Mouse (Mus musculus): ENCODE measurements around the gene Pkig. TPM values are rescaled to one million over a fixed set of nuclear protein-coding genes. Genes with fewer than 3 reads are reported as not detected.
"Not testable (repeated sequence)": the region's sequence is repeated elsewhere in the genome, so short reads cannot be mapped to it uniquely, and the experiment has no call there.

Pkig gene
- polyA plus RNA-seq, 1 experiment from 2014 or later, result 249 TPM

GRCm38 (mm10) chr2:163676745-163677144 is 18.6 kb downstream of the Pkig start:
- Histone ChIP-seq H3K4me3 (ENCODE audit: low read depth, low read length) (no peak overlapping the region), H3K4me1 (ENCODE audit: control insufficient read depth, insufficient read depth, low read length) (peaks cover 19% of the 10 kb centered on the region), H3K9me3 (replicated peaks; ENCODE audit: control insufficient read depth, low read length) (no peaks in the 10 kb centered on the region), H3K9ac (ENCODE audit: low read depth, low read length) (no peak overlapping the region), H3K27me3 (ENCODE audit: control insufficient read depth, insufficient read depth, low read length) (no peaks in the 10 kb centered on the region), H3K4me2 (no peak overlapping the region), H3K27ac (ENCODE audit: low read depth, low read length) (peak overlapping the region; percentile 46), H3K36me3 (ENCODE audit: control insufficient read depth, insufficient read depth, low read length) (no peaks in the 10 kb centered on the region)
- 90% methylated on average over 3 of the region's 3 CpGs for WGBS (ENCODE audit: insufficient replicate concordance)
- no peak for ATAC-seq (replicated peaks; ENCODE audit: insufficient number of reproducible peaks, low FRiP score, low TSS enrichment)

DNA sequence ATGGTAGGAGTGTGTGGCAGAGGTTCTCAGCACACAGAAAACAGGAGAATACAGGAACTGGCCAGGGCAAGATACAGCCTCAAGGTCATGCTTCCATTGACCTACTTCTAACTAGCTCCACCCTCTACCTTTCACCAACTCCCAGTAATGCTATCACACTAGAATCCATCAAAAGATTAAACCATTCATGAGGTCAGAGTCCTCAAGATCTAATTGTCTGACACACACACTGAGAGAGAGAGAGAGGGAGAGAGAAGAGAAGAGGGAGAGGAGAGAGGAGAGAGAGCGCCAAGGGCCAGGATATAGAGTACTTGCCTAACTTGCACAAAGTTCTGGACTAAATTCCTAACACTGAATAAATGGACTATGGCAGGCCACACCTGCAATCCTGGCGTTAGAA is 24.2 kb downstream of the Pkig start:
- 85% methylated on average over 2 of the region's 2 CpGs for WGBS (ENCODE audit: insufficient replicate concordance)
- Histone ChIP-seq H3K9ac (ENCODE audit: low read depth, low read length) (no peak overlapping the region), H3K4me1 (ENCODE audit: control insufficient read depth, insufficient read depth, low read length) (peaks cover 27% of the 10 kb centered on the region), H3K27ac (ENCODE audit: low read depth, low read length) (no peak overlapping the region), H3K4me2 (no peak overlapping the region), H3K9me3 (replicated peaks; ENCODE audit: control insufficient read depth, low read length) (no peaks in the 10 kb centered on the region), H3K36me3 (ENCODE audit: control insufficient read depth, insufficient read depth, low read length) (no peaks in the 10 kb centered on the region), H3K4me3 (ENCODE audit: low read depth, low read length) (no peak overlapping the region), H3K27me3 (ENCODE audit: control insufficient read depth, insufficient read depth, low read length) (no peaks in the 10 kb centered on the region)
- no peak for ATAC-seq (replicated peaks; ENCODE audit: insufficient number of reproducible peaks, low FRiP score, low TSS enrichment)

- H3K4me3 ChIP-seq (ENCODE audit: low read depth, low read length), result no peak overlapping the region
- H3K9ac ChIP-seq (ENCODE audit: low read depth, low read length), result no peak overlapping the region
- no peaks in the 10 kb centered on the region for H3K9me3 ChIP-seq (replicated peaks; ENCODE audit: control insufficient read depth, low read length)
- no peak overlapping the region for H3K4me2 ChIP-seq
- no peaks in the 10 kb centered on the region for H3K27me3 ChIP-seq (ENCODE audit: control insufficient read depth, insufficient read depth, low read length)
- WGBS (ENCODE audit: insufficient replicate concordance), result 24% methylated on average over 4 of the region's 4 CpGs
- no peak; the same call in 1 of the 2 replicates for ATAC-seq (replicated peaks; ENCODE audit: insufficient number of reproducible peaks, low FRiP score, low TSS enrichment)
- H3K36me3 ChIP-seq (ENCODE audit: control insufficient read depth, insufficient read depth, low read length), result no peaks in the 10 kb centered on the region
- H3K4me1 ChIP-seq (ENCODE audit: control insufficient read depth, insufficient read depth, low read length), result peaks cover 45% of the 10 kb centered on the region
- peak overlapping the region; percentile 99 for H3K27ac ChIP-seq (ENCODE audit: low read depth, low read length)
Measured at GRCm38 (mm10) chr2:163685287-163685686, 27.1 kb downstream of the Pkig start.

GRCm38 (mm10) chr2:163685761-163686200 is 27.6 kb downstream of the Pkig start:
- Histone ChIP-seq H3K27ac (ENCODE audit: low read depth, low read length) (peak overlapping the region; percentile 99), H3K9me3 (replicated peaks; ENCODE audit: control insufficient read depth, low read length) (no peaks in the 10 kb centered on the region), H3K36me3 (ENCODE audit: control insufficient read depth, insufficient read depth, low read length) (no peaks in the 10 kb centered on the region), H3K27me3 (ENCODE audit: control insufficient read depth, insufficient read depth, low read length) (no peaks in the 10 kb centered on the region), H3K4me1 (ENCODE audit: control insufficient read depth, insufficient read depth, low read length) (peaks cover 50% of the 10 kb centered on the region), H3K4me3 (ENCODE audit: low read depth, low read length) (no peak overlapping the region), H3K9ac (ENCODE audit: low read depth, low read length) (peak overlapping the region; percentile 69), H3K4me2 (peak overlapping the region; percentile 52)
- ATAC-seq (replicated peaks; ENCODE audit: insufficient number of reproducible peaks, low FRiP score, low TSS enrichment), result peak; percentile 64; the same call in 1 of the 2 replicates
- WGBS (ENCODE audit: insufficient replicate concordance), result 26% methylated on average over 6 of the region's 6 CpGs

DNA sequence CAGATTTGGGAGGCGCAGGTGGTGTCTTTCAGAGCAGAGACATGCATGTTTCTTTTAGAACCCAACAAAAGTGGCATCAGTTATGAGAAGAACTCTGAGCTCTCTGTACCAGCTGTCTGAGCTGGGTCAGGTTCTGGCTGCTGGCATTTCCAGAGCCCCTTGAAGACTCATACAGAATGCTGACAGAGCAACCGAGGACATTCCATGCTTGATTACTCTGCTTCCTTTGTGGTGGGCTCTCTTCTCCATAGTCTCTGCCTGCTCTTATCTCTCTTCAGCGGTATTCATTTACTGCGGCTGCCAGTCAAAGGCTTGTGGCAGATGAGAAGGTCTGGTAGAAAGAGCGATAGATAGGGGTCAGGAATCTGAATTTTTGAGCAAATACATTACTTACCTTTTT is 28.0 kb downstream of the Pkig start:
- H3K27ac ChIP-seq (ENCODE audit: low read depth, low read length), result peak overlapping the region; percentile 99
- peak overlapping the region; percentile 52 for H3K4me2 ChIP-seq
- peak overlapping the region; percentile 69 for H3K9ac ChIP-seq (ENCODE audit: low read depth, low read length)
- no peaks in the 10 kb centered on the region for H3K27me3 ChIP-seq (ENCODE audit: control insufficient read depth, insufficient read depth, low read length)
- peaks cover 55% of the 10 kb centered on the region for H3K4me1 ChIP-seq (ENCODE audit: control insufficient read depth, insufficient read depth, low read length)
- WGBS (ENCODE audit: insufficient replicate concordance), result 26% methylated on average over 5 of the region's 5 CpGs
- H3K4me3 ChIP-seq (ENCODE audit: low read depth, low read length), result no peak overlapping the region
- no peak for ATAC-seq (replicated peaks; ENCODE audit: insufficient number of reproducible peaks, low FRiP score, low TSS enrichment)
- H3K36me3 ChIP-seq (ENCODE audit: control insufficient read depth, insufficient read depth, low read length), result no peaks in the 10 kb centered on the region
- H3K9me3 ChIP-seq (replicated peaks; ENCODE audit: control insufficient read depth, low read length), result no peaks in the 10 kb centered on the region

- Histone ChIP-seq H3K4me1 (ENCODE audit: control insufficient read depth, insufficient read depth, low read length) (peaks cover 58% of the 10 kb centered on the region), H3K9ac (ENCODE audit: low read depth, low read length) (0 out of 2 replicates have a peak overlapping the region, but pooled peaks have one; percentile 69), H3K27me3 (ENCODE audit: control insufficient read depth, insufficient read depth, low read length) (no peaks in the 10 kb centered on the region), H3K9me3 (replicated peaks; ENCODE audit: control insufficient read depth, low read length) (no peaks in the 10 kb centered on the region), H3K4me2 (no peak overlapping the region), H3K4me3 (ENCODE audit: low read depth, low read length) (no peak overlapping the region), H3K36me3 (ENCODE audit: control insufficient read depth, insufficient read depth, low read length) (no peaks in the 10 kb centered on the region), H3K27ac (ENCODE audit: low read depth, low read length) (peak overlapping the region; percentile 99)
- WGBS (ENCODE audit: insufficient replicate concordance), result 76% methylated on average over 3 of the region's 3 CpGs
- no peak for ATAC-seq (replicated peaks; ENCODE audit: insufficient number of reproducible peaks, low FRiP score, low TSS enrichment)
Measured at GRCm38 (mm10) chr2:163686886-163687285, 28.7 kb downstream of the Pkig start.

DNA sequence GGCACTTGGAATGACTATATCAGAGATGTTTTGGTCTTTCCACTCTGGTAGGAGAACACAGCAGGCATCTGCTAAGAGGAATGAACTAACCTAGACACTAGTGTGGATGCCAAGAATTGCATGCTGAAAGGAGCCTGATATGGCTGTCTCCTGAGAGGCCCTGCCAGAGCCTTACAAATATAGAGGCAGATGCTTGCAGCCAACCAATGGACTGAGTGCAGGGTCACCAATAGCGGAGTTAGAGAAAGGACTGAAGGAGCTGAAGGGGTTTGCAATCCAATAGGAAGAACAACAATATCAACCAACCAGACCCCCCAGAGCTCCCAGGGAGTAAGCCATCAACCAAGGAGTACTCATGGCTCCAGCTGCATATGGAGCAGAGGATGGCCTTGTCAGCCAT is 30.2 kb downstream of the Pkig start:
- H3K27ac ChIP-seq (ENCODE audit: low read depth, low read length), result peak overlapping the region; percentile 70; the same call in 1 of the 2 replicates
- H3K4me2 ChIP-seq; H3K27me3 ChIP-seq (ENCODE audit: control insufficient read depth, insufficient read depth, low read length); H3K4me3 ChIP-seq (ENCODE audit: low read depth, low read length); H3K9me3 ChIP-seq (replicated peaks; ENCODE audit: control insufficient read depth, low read length); ATAC-seq (replicated peaks; ENCODE audit: insufficient number of reproducible peaks, low FRiP score, low TSS enrichment); H3K36me3 ChIP-seq (ENCODE audit: control insufficient read depth, insufficient read depth, low read length); H3K9ac ChIP-seq (ENCODE audit: low read depth, low read length): not testable (repeated sequence)
- WGBS (ENCODE audit: insufficient replicate concordance), result 52% methylated on average over 1 of the region's 1 CpGs
- peaks cover 63% of the 10 kb centered on the region for H3K4me1 ChIP-seq (ENCODE audit: control insufficient read depth, insufficient read depth, low read length)

- 70% methylated on average over 3 of the region's 3 CpGs for WGBS (ENCODE audit: insufficient replicate concordance)
- peaks cover 71% of the 10 kb centered on the region for H3K4me1 ChIP-seq (ENCODE audit: control insufficient read depth, insufficient read depth, low read length)
- H3K27me3 ChIP-seq (ENCODE audit: control insufficient read depth, insufficient read depth, low read length), result no peaks in the 10 kb centered on the region
- H3K9ac ChIP-seq (ENCODE audit: low read depth, low read length), result no peak overlapping the region
- H3K36me3 ChIP-seq (ENCODE audit: control insufficient read depth, insufficient read depth, low read length), result no peaks in the 10 kb centered on the region
- H3K4me3 ChIP-seq (ENCODE audit: low read depth, low read length), result no peak overlapping the region
- peak overlapping the region; percentile 66 for H3K27ac ChIP-seq (ENCODE audit: low read depth, low read length)
- no peak overlapping the region for H3K4me2 ChIP-seq
- ATAC-seq (replicated peaks; ENCODE audit: insufficient number of reproducible peaks, low FRiP score, low TSS enrichment), result no peak
- no peaks in the 10 kb centered on the region for H3K9me3 ChIP-seq (replicated peaks; ENCODE audit: control insufficient read depth, low read length)
Measured at GRCm38 (mm10) chr2:163689771-163690170, 31.6 kb downstream of the Pkig start.

All from heart, embryonic 11.5 days (tissue).